Mouse (Mus musculus) adrenal gland (tissue): ENCODE measurements around the gene Fam57b.

Experiments used
- intact Hi-C: fragments of 180-260 bp; cut with DNase I; formaldehyde crosslinking; loops from one replicate; pipeline ENCODE4 v1.15.1; 2025
- long read RNA-seq, 2 experiments: library from polyadenylated mRNA; unstranded; transcript quantifications; one replicate each; pipeline ENCODE4 v2.0.0; 2020; ENCODE audit warnings: borderline replicate concordance in 1 of 2; ENCODE audit not compliant: insufficient replicate concordance in 1 of 2

Fam57b gene
- long read RNA-seq, experiment 1, partial matches to known transcripts, result 2 of 4 reads
- long read RNA-seq, experiment 1, other reads (novel, unspliced or antisense), result 2 of 4 reads
- long read RNA-seq, experiment 2, partial matches to known transcripts, result 0 of 3 reads
- long read RNA-seq, experiment 2, other reads (novel, unspliced or antisense), result 3 of 3 reads

DNA sequence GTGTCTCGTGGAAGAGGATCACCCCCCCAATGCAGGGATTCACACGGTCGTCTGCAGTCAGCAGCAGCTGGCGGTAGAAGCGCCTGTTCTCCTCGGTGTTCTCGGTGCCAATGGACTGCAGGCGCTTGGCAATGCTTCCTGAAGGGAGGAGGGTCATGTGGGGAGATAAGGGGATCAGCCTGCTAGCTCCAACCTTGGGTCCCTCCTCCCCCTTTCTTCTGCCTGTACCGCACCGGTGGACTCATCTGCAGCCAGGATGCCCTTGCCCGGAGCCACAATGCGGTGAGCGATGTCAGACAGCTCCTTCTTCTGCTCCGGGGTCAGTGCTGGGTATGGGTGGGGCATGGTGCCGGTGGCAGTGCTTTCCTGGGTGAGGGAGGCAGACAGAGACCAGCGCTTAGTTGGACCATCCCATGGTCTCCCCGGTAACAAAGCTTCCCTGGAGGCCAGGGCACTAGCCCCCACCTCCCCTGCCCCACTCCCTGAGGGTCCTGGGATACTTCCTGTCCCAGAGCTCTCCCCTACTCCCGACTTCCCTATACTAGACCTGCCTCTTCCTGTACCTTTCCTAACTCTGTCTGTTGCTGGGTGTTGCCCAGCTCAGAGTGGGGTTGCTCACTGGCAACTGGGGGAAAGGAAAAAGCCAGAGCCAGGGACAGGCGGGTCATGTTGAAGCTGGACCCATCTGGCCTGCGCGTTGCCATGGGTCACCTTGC lies at the start of gene Fam57b:
Gene Fam57b, plus strand, starts transcription at position 258 of the 716 bp plus-strand sequence.
- intact Hi-C loops, result loop anchor here (5.0 kb wide), 1 partner anchor 35 kb away; no protein-coding TSS in a partner anchor

DNA sequence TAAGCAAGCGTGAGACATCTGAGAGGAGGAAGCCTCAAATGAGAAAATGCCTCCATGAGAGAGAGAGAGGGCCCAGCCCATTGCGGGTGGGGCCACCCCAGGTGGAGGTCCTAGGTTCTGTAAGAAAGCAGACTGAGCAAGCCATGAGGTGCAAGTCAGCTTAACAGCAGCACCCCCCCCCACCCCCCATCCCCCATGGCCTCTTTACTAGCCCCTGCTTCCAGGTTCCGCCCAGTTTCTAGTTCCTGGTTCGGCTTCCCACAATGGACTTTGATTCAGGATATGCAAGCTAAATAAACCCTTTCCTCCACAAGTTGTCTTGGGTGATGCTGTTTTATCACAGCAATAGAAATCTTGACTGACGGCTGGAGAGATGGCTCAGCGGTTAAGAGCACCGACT lies 48.6 kb upstream of the Fam57b start:
- intact Hi-C loops, result no loop called here

DNA sequence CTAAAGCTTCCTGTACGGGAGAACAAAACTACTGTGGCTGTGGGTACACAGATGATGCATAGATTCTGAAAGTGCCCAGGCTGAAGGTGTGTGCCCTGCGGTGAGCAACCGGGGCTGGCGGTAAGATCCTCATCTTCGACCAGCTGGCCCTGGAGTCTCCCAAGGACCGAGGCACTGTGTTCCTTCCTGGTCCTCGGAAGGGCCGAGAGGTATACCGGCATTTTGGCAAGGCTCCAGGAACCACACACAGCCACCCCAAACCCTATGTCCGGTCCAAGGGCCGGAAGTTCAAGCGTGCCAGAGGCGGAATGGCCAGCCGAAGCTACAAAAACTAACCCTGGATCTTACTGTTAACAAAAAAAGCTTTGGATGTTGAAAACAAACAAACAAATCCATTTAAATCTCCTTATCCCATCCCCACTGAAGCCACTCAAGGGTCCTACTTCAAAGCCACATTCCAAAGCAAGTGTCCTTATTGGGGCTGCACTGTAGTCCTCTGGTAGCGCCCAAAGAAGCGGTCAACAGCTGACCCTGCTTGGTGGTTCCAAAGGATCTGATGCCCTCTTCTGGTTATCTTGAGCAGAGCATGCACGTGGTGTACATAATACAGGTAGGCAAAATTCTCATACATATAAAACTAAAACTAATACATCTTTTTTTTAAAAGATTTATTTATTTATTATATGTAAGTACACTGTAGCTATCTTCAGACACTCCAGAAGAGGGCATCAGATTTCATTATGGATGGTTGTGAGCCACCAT lies 47.7 kb upstream of the Fam57b start:
- intact Hi-C loops, result loop anchor here (10.0 kb wide), 1 partner anchor 355 kb away; no protein-coding TSS in a partner anchor

DNA sequence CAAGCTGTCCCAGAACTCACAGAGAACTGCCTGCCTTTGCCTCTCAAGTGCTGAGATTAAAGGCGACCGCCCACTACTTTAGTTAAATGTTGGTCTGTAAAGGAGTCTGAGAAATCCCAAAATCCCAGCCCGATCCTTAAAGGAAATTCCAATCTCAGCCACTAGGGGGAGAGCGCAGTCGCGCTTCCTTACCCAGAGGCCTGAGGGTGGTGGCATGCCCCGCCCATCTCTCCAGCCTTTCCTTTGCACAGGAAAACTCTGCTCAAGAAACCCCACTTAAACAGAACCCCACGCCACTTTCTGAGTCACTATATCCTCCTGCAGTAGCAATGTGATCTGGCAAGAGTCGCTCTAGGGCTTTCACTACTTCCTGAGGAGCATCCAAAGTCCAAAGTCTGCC lies 42.6 kb upstream of the Fam57b start:
- intact Hi-C loops, result loop anchor here (10.0 kb wide), 1 partner anchor 350 kb away; no protein-coding TSS in a partner anchor

DNA sequence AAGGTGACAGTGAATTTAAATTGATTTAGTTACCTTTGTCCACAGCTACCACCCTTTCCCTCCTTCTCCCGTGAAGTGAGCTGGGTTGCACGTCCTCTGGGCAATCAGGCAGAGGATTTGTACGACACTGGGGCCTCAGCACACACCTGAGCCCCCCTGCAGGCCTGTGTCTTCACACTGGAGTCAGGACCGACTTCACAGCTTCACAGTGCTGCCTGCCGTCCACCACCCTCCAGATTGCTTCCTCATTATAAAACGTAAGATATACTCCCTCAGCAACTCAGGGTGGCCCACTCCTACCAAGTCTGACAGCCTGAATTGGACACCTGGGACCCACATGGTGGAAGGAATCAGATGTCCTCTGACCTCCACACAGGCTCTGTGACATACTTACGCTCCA lies 38.9 kb upstream of the Fam57b start:
- intact Hi-C loops, result loop anchor here (10.0 kb wide), 1 partner anchor 346 kb away; no protein-coding TSS in a partner anchor

DNA sequence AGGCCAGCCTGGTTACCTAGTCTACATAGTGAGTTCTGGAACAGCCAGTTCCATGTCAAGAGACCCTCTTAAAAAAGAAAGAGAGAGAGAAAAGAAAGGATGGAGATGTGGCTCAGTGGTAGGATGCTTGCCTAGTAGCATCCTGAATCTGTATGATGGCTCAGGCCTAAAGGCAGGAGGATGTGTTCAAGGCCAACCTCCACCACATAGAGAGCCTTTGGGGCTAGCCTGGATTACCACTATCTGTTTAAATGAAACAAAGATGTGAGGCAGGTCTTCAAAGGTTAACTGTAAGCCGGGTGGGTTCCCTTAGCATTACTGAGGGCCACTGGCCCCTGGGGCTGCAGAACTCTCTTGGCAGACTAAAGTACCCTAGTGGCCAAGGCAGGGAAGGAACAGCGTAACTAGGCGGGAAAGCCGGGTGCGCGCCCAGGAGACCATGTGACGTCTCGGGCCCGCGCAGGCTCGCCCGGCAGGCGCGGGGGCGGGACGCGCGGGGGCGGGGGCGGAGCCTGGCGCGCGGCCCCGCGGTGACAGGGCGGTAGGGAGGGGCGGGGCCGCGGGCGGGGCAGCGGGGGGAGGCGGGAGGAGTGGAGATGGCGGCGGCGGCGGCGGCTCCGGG lies 38.3 kb upstream of the Fam57b start, which contains the start of gene Mapk3:
Gene Mapk3, plus strand, starts transcription at position 552 of the 622 bp plus-strand sequence.
- intact Hi-C loops, result loop anchor here (10.0 kb wide), 1 partner anchor 346 kb away; no protein-coding TSS in a partner anchor

DNA sequence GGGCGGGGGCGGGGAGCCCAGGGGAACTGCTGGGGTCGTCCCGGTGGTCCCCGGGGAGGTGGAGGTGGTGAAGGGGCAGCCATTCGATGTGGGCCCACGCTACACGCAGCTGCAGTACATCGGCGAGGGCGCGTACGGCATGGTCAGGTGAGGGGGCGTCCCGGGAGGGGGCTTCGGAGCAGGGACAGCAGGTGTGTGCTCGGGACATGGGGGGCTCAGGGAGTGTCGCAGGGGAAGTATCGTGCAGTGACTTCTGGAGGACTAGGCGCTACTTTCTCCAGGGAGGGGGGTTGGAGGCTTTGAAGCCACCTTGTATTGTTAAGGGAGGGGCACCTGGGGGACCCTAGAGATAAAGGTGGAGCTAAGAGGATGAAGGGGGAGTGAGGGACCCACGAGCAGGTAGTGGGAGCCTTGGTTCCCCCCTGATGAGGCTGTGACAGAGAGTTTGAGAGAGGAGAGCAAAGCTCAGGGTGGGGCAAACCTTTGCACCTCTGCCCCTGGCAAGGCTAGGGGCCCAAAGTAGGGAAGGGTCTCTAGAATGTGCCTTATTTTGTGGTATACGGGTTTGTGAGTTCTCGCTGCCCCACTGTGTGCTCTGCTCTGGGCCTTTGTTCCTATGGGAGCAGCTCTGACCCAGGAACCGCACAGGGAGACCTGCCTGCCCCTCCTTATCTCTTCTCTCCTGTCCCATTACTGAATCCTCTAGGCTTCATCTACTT lies 37.6 kb upstream of the Fam57b start:
- intact Hi-C loops, result loop anchor here (5.0 to 10.0 kb wide), 2 partner anchors 37 to 345 kb away; partner anchors contain the start of gene Fam57b

DNA sequence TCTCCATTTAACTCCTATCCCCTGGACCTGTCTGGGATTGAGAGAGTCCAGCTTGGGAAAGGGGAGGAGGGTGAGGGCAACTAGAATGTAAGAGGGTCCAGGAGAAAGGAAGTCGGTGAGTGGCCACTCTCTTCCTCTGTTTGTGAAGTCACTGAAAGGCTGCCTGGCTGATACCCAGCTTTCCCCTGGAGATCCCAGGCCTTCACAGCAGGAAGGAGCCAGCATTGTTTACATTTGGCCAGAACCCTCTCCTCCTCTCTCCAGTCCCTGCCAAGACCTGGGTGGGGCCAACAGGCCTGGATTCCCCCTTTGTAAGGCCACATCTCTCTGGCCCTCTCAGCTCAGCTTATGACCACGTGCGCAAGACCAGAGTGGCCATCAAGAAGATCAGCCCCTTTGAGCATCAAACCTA lies 37.1 kb upstream of the Fam57b start:
- intact Hi-C loops, result loop anchor here (5.0 kb wide), 1 partner anchor 37 kb away; the partner anchor contains the start of gene Fam57b

DNA sequence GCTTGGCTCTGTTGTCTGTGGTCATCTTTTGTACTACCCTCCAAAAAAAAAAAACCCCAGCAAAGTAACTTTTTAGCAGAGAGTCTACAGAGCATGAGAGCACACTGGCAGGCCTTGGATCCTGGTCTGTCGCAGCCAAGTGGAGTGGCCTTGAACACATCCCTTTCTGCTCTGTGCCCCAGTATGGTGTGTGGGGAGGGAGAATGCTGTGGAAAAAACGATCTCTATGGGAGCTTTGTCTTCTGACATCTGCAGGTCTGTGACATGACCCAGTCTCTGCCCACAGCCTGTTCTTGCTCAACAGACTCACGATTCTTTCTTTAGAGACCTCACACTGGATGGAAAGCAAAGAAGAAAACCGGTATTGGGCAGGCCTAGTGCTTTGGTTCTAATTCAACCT lies 36.5 kb upstream of the Fam57b start:
- intact Hi-C loops, result loop anchor here (5.0 kb wide), 1 partner anchor 36 kb away; the partner anchor contains the start of gene Fam57b

DNA sequence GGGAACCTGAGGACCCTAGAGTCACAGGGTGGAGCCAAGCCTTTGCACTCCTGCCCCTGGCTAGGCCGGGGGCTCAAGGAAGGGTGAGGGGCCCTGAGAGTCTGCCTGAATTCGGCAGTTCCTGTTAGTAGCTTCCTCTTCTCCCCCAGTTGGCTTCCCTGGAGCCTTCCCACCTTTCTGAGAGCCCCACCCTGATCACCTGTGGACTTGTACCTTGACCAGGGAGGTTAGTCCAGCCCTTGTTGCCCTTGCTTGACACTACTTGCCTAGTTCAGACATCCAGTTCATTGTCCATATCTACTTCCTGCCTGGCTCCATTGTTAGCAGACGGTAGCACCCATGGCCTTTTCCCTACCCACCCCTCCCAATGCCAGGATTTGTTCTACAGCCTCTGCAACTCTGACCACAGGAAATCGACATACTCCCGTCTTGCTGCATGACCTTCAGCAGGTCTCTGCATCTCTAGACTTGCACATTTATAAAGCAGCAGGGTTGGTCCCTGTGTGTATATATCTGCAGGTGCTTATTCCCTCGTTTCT lies 35.9 kb upstream of the Fam57b start:
- intact Hi-C loops, result loop anchor here (5.0 kb wide), 1 partner anchor 36 kb away; the partner anchor contains the start of gene Fam57b

DNA sequence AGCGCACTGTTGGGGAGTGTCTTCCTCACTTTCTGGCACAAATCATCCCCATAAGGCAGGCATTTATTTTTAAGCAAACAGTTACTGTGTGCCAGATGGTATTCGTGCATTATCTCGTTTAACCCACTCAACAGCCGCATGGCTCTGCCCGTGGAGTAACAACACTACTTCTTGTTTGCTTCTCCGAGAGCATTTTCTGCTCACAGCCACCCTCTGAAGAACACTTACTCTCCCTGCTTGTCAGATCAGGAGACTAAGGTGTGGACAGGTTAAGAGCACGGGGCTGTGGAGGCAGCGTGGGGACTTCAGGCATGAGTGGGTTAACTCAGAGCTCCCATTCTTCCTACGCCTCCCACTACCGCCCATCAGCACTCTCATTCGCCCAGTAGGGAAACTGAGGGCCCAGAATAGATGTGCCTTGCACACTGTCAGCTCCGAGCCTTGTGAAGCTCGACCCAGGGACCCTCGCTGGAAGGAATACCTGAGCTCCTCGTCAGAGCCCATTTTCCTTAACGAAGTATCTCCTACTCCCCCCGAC lies 34.9 kb upstream of the Fam57b start:
- intact Hi-C loops, result loop anchor here (5.0 kb wide), 1 partner anchor 35 kb away; the partner anchor contains the start of gene Fam57b

DNA sequence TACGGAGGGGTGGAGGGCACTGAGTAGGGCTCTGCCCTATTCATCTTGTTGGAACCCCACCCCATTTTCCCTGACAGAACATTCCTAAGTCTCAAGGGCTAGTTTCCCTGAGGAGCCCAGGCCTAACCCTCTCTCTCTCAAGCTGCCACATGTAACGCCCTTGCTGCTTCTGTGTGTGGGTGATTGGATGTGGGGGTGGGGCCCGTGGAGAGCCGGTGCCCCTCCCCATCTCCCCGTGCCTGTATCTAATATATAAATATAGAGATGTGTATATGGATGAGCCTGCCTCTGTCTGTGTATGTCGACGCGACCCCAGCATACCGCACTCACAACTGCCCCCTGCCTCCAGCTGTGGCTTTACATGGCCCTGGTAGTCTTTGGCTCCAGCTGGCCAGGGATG lies 31.9 kb upstream of the Fam57b start:
- intact Hi-C loops, result no loop called here

DNA sequence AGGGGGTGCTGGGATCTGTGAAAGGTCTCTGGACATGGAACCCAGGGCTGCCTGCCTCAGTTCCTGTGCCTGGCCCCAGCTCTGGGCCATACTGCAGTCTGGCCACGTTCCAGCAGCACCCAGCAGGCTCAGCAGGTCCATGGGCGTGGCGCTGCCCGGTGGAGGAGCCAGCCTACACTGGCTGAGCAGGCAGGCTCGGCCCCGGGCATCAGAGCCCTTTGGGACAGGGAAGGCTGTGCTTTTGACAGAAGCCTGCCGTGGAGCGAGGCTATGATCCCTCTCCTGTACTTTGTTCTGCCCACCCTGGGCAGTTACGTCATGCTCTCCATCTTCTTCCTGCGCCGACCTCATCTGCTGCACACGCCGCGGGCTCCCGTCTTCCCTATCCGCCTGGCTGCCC lies 31.3 kb upstream of the Fam57b start, which contains the start of gene Gdpd3:
Gene Gdpd3, plus strand, starts transcription at position 134 of the 400 bp plus-strand sequence.
- intact Hi-C loops, result no loop called here

DNA sequence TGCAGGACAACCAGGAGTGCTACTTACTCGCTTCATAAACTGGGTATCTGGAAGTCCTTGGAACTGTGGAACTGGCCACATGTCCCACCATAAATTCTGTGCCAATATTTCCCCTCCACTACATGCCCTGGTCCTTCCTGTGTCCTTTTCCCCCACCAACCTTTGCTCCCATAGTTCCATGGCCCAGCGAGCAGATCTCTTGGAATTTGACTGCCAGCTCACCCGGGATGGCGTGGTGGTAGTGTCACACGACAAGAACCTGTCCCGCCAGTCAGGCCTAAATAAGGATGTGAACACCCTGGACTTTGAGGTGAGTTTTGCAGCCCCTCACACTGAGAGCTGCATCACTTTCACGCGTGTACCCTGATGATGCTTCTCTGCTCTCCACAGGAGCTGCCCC lies 30.5 kb upstream of the Fam57b start:
- intact Hi-C loops, result no loop called here

DNA sequence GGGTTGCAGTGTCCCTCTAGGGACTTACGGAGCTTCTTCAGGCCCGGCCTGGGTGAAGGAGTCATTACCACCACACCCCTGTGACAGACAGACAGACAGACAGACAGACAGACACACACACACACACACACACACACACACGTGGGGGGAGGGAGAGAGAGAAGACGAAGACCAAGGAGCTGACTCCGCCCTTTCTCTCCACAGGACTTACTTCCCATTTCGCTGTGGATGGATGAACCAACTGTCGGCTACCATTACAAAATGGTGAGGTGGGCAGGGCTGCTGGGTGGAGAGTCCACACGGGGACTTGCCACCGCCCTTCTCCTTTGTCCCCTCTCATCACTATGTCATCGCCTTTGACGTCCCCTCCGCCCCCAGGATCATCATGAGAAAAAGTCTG lies 26.7 kb upstream of the Fam57b start:
- intact Hi-C loops, result no loop called here

DNA sequence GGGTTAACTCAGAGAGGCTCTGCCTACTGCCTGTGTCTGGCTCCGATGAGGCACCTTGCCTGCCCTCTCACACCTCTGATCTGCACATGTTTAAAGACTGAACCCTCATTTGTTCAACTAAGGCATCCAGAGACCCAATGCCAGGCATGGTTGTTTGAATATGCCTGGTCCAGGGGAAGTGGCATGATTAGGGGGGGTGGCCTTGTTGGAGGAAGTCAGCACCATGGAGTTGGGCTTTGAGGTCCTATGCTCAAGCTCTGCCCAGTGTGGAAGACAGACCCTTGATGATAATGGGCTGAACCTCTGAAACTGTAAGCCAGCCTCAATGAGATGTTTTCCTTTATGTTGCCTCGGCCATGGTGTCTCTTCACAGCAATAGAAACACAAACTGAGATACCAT lies 24.1 kb upstream of the Fam57b start:
- intact Hi-C loops, result no loop called here

DNA sequence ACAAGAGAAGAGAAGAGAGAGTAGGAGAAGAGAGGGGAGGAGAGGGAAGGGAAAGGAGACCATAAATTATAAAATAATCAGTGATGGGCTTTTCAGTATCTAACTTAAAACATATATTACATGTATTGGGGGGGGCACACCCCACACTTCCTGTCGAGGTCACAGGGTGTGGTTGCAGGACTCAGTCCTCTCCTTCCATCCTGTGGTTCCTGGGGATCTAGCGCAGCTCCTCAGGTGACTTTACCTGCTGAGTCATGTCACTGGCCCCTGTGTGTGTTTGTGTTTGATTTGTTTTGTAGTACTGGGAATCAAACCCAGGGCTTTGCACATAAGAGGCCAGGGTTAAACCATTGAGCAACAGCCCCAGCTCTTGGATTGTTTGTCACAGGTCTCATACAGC lies 23.0 kb upstream of the Fam57b start:
- intact Hi-C loops, result no loop called here

DNA sequence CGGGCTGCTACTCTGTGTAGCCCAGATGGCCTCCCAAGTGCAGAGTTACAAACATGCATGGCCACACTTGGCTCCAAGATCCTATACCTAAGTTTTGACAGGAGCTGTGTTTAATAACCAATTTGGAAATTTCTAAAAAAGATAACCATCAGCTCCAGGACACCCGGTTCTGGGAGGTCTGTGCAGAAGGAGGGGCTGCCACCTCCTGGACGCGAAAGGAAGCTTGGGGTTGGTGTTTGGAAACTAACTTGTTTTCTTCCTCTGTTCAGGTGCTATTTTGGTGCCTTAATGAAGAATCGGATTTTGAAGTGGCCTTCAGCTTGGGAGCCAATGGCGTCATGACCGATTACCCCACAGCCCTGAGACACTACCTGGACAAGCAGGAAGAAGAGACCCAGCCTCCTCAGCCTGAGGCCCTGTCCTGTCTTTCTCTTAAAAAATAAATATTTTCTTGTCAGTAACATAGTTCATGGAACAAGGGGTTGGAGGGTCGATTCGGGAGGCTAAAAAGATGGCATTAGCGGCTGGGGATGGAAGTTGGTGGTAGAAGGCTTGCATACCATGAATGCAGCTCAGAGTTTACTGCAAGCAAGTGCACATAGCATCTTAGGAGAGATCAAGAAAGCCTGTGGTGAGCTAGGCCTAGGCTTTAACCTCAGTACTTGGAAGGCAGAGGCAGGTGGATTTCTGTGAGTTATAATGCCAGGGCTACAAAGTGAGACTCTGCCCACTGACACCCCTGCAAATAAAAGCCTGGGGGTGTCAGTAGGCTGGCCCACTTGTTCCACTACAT lies 22.1 kb upstream of the Fam57b start:
- intact Hi-C loops, result no loop called here

DNA sequence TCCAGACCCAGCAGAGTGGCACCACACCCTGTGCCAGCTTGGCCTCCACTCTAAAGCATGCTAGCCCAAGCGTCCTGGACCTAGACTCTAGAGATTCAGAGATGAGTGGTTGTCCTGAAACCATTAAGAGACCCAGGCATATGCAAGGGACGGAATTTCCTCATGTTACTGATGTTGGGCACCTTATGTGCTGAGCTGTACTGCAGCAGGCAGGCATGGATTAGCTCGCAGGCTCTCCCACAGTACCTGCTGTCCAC lies 21.6 kb upstream of the Fam57b start:
- intact Hi-C loops, result no loop called here
